Mouse (Mus musculus) left cerebral cortex, postnatal 4 days (tissue): ENCODE measurements around the gene Crnn. TPM values are rescaled to one million over a fixed set of nuclear protein-coding genes. Genes with fewer than 3 reads are reported as not detected.
A peak's percentile ranks its signal among the peaks of the same experiment; 100 is the strongest.

Experiments used
- DNase-seq: peaks from one replicate; pipeline ENCODE4 v3.0.0-alpha.2; 2022
- intact Hi-C: fragments of 180-260 bp; cut with DNase I; formaldehyde crosslinking; loops from one replicate; pipeline ENCODE4 v1.15.1; 2025
- total RNA-seq, 2 experiments: library from RNA; stranded (reverse); gene quantifications; 2 replicates each; pipeline ENCODE4 v1.2.3; 2021

Gene Crnn
- total RNA-seq = not detected

- no peak for DNase-seq
- intact Hi-C loops = no loop called here
Measured at GRCm38 (mm10) chr3:93144510-93145051, at the start of gene Crnn. Crnn (plus strand) TSS chr3:93144787.

GRCm38 (mm10) chr3:93096447-93096846 lies 48.1 kb upstream of the Crnn start:
- no peak for DNase-seq
- intact Hi-C loops = no loop called here

DNA sequence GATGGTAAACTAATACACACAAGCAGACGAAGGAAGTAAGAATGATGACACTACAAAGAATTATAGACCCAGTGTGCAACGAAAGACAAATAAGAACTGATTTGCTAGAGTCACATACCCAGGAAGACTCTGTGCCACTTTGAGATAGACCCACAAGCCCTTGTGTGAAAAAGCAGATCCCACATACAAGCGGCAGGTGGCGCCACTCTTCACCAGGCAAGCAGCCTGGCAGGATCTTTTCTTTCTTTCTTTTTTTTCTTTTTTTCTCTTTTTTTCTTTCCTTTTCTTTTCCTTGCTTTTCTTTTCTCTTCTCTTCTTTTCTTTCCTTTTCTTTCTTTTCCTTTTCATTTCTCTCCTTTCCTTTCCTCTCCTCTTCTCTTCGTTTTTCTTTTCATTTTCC lies 32.9 kb upstream of the Crnn start:
- intact Hi-C loops = no loop called here
- DNase-seq = peak; percentile 12

- intact Hi-C loops = no loop called here
- peak; percentile 17 for DNase-seq
Measured at GRCm38 (mm10) chr3:93114481-93114880, 30.1 kb upstream of the Crnn start.

DNA sequence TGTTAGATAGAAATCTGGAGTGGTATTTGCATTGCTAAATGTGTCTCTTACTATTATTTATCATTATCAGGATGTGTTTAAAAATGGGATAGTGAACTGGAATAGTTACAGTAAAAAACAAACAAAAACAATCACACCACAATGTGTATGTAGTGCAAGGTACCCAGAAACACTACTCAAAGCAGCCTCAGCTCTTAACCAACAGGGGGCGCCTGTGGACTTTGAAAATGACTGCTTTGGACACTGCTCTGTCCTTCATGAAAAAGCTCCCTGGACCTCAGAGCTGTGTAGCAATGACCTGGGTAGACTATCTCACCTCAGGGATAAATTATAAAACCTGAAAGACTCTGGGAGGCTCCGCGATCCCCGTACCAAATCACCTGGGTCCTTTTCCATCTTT lies 25.5 kb upstream of the Crnn start:
- intact Hi-C loops = no loop called here
- no peak for DNase-seq

- no peak for DNase-seq
- intact Hi-C loops = no loop called here
Measured at GRCm38 (mm10) chr3:93128052-93128451, 16.5 kb upstream of the Crnn start.

DNA sequence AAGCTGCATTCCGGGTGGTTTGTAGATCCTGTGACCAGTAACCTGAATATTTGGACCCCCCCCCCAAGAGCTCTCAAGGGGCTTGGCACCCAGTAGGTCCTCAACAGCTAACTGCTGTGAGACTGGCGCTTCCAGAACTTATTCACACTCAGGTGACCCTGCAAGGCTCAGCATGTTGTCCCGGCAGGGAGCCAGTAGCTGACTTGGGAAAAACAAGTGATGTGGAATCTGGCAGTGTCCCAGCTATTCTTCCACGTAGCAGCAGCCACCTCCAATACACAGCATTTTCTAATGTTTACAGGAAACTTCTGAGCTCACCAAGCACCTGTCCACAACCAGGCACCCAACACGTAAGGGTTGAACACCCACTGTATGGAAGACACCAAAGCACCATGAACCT lies 15.5 kb upstream of the Crnn start:
- no peak for DNase-seq
- intact Hi-C loops = no loop called here

DNA sequence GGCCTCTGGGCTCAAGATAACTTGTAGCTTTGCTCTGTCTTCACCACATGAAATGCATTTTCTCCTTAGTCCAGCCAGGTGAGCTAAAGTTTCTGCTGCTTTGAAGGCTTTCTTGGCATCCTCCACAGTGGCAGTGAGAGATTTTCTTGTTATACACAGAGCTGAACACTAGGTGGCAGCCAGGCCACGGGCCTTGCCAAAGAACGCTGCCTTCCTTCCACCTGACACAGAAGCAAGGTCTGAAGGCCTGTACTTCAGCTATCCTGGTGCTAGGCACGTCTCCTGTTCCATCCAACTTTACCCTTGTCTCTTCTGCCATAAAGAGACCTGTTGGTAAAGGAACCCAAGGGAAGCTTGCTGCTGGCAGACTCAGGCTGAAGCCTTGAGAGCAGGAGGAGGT lies 14.1 kb upstream of the Crnn start:
- peak; percentile 41 for DNase-seq
- intact Hi-C loops = loop anchor here (5.0 to 10.0 kb wide), 2 partner anchors 274 to 362 kb away; no protein-coding TSS in a partner anchor

- no peak for DNase-seq
- intact Hi-C loops = no loop called here
Measured at GRCm38 (mm10) chr3:93162502-93162901, 17.9 kb downstream of the Crnn start.

- DNase-seq = peak; percentile 11
- intact Hi-C loops = no loop called here
Measured at GRCm38 (mm10) chr3:93162996-93163592, 18.5 kb downstream of the Crnn start.

DNA sequence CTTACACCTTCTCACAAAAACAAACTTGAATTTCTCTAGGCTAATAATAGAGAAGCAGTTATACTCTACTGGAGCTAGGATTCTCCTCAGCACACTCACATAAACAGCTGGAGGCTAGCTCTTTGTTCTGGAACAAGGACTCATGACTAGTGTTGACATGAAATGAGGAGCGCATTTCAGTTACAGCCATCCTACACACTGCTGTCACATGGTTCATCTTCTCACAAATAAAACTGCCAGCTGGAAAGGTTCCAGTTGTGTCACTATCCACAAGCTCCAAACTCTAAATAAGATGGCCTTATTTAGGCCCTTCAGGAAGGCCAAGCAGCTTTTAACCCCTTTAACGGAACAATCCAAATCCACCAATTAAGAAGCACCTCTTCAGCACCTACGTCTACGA lies 36.3 kb downstream of the Crnn start:
- DNase-seq = no peak
- intact Hi-C loops = no loop called here

DNA sequence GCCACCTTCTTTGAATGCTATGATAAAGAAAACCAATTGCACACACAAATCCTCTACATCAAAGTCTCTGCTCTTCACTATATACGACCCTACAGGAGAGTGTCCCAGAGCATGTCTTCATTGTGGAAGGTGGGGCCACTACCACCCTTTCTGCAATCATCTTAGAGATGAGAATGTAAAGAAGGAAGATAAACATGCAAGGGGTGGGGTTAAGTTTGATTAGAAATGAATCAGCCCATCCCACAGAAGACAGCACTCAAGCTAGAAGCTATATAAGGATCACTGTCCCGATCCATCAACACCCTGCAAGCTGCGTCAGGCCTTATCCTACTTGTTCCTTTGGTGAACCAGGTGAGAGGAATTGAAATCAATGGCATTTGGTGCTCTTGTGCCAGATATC lies 52.4 kb downstream of the Crnn start, which contains the start of gene Flg2:
Gene Flg2 (plus strand): TSS at position 301 of the 400 bp plus-strand sequence.
- DNase-seq = no peak
- intact Hi-C loops = no loop called here

Other genes with a start within 250 kb of the Crnn start
- gene Lce3a, start 218.6 kb upstream of the Crnn start, total RNA-seq = not detected
- gene Lce3b, start 211.8 kb upstream of the Crnn start, total RNA-seq = not detected
- not detected for gene Lce3c, start 200.3 kb upstream of the Crnn start, total RNA-seq
- not detected for gene Lce3d, start 187.4 kb upstream of the Crnn start, total RNA-seq
- not detected for gene Lce3e, start 177.7 kb upstream of the Crnn start, total RNA-seq
- gene Lce3f, start 152.6 kb upstream of the Crnn start, total RNA-seq = not detected
- gene Crct1, start 129.1 kb upstream of the Crnn start, total RNA-seq = not detected
- not detected for gene Lce1m, start 125.7 kb upstream of the Crnn start, total RNA-seq
- not detected for gene Gm4858, start 76.0 kb upstream of the Crnn start, total RNA-seq
- not detected for gene Flg2, start 52.5 kb downstream of the Crnn start, total RNA-seq
- not detected for gene Flg, start 128.7 kb downstream of the Crnn start, total RNA-seq
- not detected for gene Hrnr, start 175.0 kb downstream of the Crnn start, total RNA-seq
- not detected for gene Rptn, start 248.9 kb downstream of the Crnn start, total RNA-seq